Mouse (Mus musculus) cerebellum, adult 2 months (tissue): ENCODE results near the gene Gm43738.

ENCODE experiments used
- CTCF ChIP-seq: fragments of 200-500 bp; IDR thresholded peaks from 2 replicates; pipeline ENCODE4 v1.5.1; 2011; ENCODE audit warnings: low read depth, mild to moderate bottlenecking, control low read depth, low read length, moderate library complexity, borderline replicate concordance; ENCODE audit not compliant: insufficient read depth
- POLR2A ChIP-seq: fragments of 200-500 bp; IDR thresholded peaks from 2 replicates; pipeline ENCODE4 v1.6.1; 2011; ENCODE audit warnings: low read length, control low read depth, borderline replicate concordance; ENCODE audit not compliant: insufficient read depth

- no peak for TF ChIP-seq POLR2A
- TF ChIP-seq CTCF: no peak
These were observed 29.0 kb upstream of the Gm43738 start for GRCm38 (mm10) chr3:89129908-89130307.
